Mouse (Mus musculus) small intestine, adult 2 months (tissue): ENCODE data around the gene Fam92b.

ENCODE experiments used
- CTCF ChIP-seq: fragments of 200-500 bp; IDR thresholded peaks from 2 replicates; pipeline ENCODE4 v1.5.1; 2012; ENCODE audit warnings: low read depth, mild to moderate bottlenecking, control low read depth, inconsistent platforms, low read length, moderate library complexity, mixed read lengths; ENCODE audit not compliant: insufficient replicate concordance, insufficient read length; ENCODE audit errors: extremely low read depth
- POLR2A ChIP-seq: fragments of 200-500 bp; IDR thresholded peaks from 2 replicates; pipeline ENCODE4 v1.6.1; 2012; ENCODE audit warnings: low read depth, mild to moderate bottlenecking, control low read depth, inconsistent platforms, low read length, moderate library complexity

- TF ChIP-seq CTCF (no peak), POLR2A (no peak)
Observed at GRCm38 (mm10) chr8:120144652-120145301, 32.5 kb downstream of the Fam92b start.
